Mouse (Mus musculus) forebrain, embryonic 10.5 days (tissue): ENCODE measurements around the gene Ltc4s. TPM values are rescaled to one million over a fixed set of nuclear protein-coding genes. Genes with fewer than 3 reads are reported as not detected.

Experiments used
- DNase-seq: peaks from one replicate; pipeline ENCODE4 v3.0.0-alpha.2; 2017; ENCODE audit warnings: low spot score; ENCODE audit errors: extremely low spot score
- H3K27ac ChIP-seq: fragments of 300-500 bp; sonication (generic); 2 replicates; pipeline ENCODE4 v1.5.1; 2016; ENCODE audit warnings: mild to moderate bottlenecking
- H3K27me3 ChIP-seq: fragments of 300-500 bp; sonication (generic); 2 replicates; pipeline ENCODE4 v1.6.1; 2016; ENCODE audit warnings: mild to moderate bottlenecking; ENCODE audit not compliant: poor library complexity, severe bottlenecking
- H3K36me3 ChIP-seq: fragments of 300-500 bp; sonication (generic); replicated peaks from 2 replicates; pipeline ENCODE4 v1.6.1; 2016; ENCODE audit warnings: mild to moderate bottlenecking, moderate library complexity
- H3K4me1 ChIP-seq: fragments of 300-500 bp; sonication (generic); 2 replicates; pipeline ENCODE4 v1.6.1; 2016
- H3K4me3 ChIP-seq: fragments of 300-500 bp; sonication (generic); 2 replicates; pipeline ENCODE4 v1.5.1; 2016; ENCODE audit warnings: mild to moderate bottlenecking, moderate library complexity
- H3K9me3 ChIP-seq: fragments of 300-500 bp; sonication (generic); 2 replicates; pipeline ENCODE4 v1.6.1; 2016; ENCODE audit warnings: mild to moderate bottlenecking, moderate library complexity
- WGBS: fragments of 180-500 bp; shearing (Covaris S2); methylation state at CpG from one replicate; pipeline ENCODE4 v1.1.7; 2016; 5-methylcytosine and 5-hydroxymethylcytosine counted together
- microRNA-seq: library from miRNA; unstranded; fragments of <30 nt; microRNA quantifications from one replicate; pipeline ENCODE4, GENCODE M21; 2017
- polyA plus RNA-seq: library from polyadenylated mRNA; unstranded; fragments of >200 nt; fragmentation: Nextera tagmentation; extraction: Ambion mirVana; gene quantifications from 2 replicates; pipeline ENCODE4 v1.2.1, GENCODE M21; 2016

The Ltc4s gene
- polyA plus RNA-seq, 1 experiment from 2014 or later, result 1.1 TPM

DNA sequence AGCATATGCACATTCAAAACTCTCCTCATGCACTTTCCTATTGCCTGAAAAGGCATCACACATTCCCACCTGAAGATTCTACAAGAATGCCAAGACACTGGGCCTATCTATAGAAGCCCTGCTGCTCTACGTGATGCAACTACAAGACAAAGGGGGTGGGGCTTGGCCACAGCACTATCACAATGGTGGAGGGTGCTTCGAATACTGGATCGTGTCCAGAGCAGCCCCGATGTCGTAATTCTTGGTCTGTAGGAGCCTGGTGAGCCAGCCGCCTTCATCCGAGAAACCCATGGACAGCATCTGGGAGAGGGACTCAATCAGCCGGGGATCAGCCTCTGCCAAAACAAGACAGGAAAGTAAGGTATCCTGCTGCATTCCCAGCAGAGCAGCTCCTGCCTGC lies 37.8 kb downstream of the Ltc4s start:
- DNase-seq, result no peak
- Histone ChIP-seq H3K4me3 (no peak overlapping the region), H3K36me3 (peaks cover 97% of the 10 kb centered on the region), H3K27me3 (no peaks in the 10 kb centered on the region), H3K4me1 (no peaks in the 10 kb centered on the region), H3K27ac (no peak overlapping the region), H3K9me3 (no peaks in the 10 kb centered on the region)
- 94% methylated on average over 8 of the region's 8 CpGs for WGBS

DNA sequence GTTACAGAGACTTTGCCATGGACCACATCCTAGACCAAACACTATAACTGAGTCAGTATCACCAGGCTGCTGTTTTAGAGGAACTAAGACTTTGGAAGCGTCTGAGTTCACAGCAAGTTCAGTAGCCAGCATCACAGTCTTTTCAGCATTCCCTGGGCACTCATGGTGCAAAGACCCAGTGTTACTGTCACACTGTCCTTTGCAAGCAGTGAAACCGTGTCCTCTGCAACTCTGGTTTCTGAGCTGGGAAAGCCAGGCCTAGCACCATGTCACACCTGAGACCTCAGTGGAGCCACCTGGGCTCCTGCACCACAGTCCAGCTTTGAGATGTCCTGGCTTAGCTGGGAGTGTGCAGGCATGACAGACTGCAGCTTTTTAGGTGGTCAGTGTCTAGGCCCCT lies 39.5 kb downstream of the Ltc4s start:
- Histone ChIP-seq H3K36me3 (peaks cover 88% of the 10 kb centered on the region), H3K4me3 (no peak overlapping the region), H3K9me3 (no peaks in the 10 kb centered on the region), H3K27me3 (no peaks in the 10 kb centered on the region), H3K27ac (no peak overlapping the region), H3K4me1 (no peaks in the 10 kb centered on the region)
- no peak for DNase-seq
- WGBS, result 95% methylated on average over 2 of the region's 2 CpGs

DNA sequence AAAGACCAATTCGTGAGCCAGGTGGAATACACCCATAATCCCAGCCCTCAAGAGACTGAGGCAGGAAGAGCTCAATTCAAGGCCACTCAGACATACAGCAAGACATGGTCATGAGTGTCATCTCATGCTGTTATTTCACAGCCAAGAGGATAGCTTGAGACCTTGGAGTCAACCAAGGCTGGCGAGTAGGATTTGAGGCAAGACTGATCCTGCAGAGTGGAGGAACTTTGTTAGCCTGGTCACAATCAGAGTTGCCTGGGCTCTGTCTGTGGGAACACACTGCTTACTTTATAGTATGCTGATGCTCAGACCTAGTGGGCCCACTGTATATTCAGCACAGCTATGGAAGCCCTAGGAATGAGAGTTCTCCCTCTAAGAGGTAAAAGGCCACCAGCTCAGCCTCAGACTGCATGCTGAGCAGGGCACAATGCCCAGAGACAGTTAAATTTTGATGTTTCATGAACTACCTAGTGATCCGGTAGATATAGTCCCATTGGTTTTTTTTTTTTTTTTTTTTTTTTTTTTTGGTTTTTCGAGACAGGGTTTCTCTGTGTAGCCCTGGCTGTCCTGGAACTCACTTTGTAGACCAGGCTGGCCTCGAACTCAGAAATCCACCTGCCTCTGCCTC lies 40.1 kb downstream of the Ltc4s start:
- H3K27me3 ChIP-seq, result no peaks in the 10 kb centered on the region
- no peak for DNase-seq
- no peaks in the 10 kb centered on the region for H3K9me3 ChIP-seq

DNA sequence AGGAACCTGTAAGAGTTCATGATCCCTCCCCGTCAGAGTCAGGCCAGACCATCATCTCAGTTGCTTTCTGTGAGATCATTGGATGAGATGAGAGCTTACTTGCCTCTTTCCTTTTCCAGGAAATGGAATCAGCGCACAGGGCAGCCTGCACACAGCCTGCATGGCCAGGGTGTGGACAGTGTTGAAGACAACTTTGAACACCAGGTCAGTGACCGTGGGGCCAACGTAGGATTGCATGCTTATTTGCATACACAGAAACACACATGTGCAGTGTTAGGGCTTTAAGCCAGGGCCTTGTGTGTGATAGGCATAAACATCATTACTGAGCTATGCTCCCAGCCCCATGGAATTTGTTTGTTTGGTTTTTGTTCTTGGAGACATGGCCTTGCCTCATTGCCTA lies 40.9 kb downstream of the Ltc4s start:
- DNase-seq, result no peak
- 93% methylated on average over 4 of the region's 4 CpGs for WGBS
- H3K36me3 ChIP-seq, result peaks cover 75% of the 10 kb centered on the region
- H3K4me3 ChIP-seq, result no peak overlapping the region
- no peaks in the 10 kb centered on the region for H3K9me3 ChIP-seq
- H3K4me1 ChIP-seq, result no peaks in the 10 kb centered on the region
- H3K27me3 ChIP-seq, result no peaks in the 10 kb centered on the region
- H3K27ac ChIP-seq, result no peak overlapping the region

More for the DNA sequence above, 40.1 kb downstream of the Ltc4s start:
- WGBS, result 71% methylated on average over 5 of the region's 5 CpGs
- H3K27ac ChIP-seq, result no peak overlapping the region
- peaks cover 83% of the 10 kb centered on the region for H3K36me3 ChIP-seq
- H3K4me1 ChIP-seq, result no peaks in the 10 kb centered on the region
- no peak overlapping the region for H3K4me3 ChIP-seq

DNA sequence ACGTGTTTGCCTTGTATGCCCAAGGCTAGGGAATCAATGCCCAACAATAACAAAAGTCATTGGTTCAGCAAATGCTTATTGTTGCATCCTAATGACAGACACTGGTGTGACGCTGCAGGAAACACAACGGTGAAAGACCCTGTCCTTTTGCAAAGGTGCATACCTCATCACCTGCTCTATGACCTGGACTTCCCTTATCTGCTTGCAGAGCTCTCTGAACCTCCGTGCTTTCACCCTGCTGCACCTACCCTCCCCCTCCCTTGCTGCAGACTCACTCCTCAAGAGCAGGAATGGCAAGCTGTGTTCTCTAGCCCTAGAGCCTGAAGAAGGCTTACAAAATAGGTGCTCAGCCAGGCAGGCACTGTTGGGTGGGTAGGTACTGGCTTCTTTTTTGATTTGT lies 43.6 kb downstream of the Ltc4s start:
- Histone ChIP-seq H3K27me3 (no peaks in the 10 kb centered on the region), H3K27ac (no peak overlapping the region), H3K4me1 (no peaks in the 10 kb centered on the region), H3K4me3 (no peak overlapping the region), H3K36me3 (peaks cover 48% of the 10 kb centered on the region), H3K9me3 (no peaks in the 10 kb centered on the region)
- DNase-seq, result no peak
- WGBS, result 87% methylated on average over 4 of the region's 4 CpGs

DNA sequence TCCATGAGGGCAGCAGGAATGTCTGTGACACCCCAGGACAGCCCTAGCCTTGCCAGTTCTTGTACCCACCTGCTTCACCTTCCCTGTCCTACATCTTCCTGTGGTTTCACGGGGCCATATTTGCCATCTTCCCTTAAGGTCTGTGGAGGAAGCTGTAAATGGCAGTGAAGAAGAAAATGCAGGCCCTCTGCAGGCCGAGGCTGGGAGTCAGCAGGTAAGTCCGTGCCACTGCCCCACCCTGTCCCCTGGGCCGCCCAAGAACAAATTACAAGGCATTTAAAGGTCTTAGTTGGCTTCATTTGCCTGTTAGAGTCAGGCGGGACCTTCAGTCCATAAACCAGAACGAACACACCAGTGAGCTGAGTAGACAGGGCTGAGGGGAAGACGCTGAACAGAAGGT lies 44.3 kb downstream of the Ltc4s start:
- Histone ChIP-seq H3K4me3 (no peak overlapping the region), H3K27me3 (no peaks in the 10 kb centered on the region), H3K4me1 (no peaks in the 10 kb centered on the region), H3K27ac (no peak overlapping the region), H3K9me3 (no peaks in the 10 kb centered on the region), H3K36me3 (peaks cover 41% of the 10 kb centered on the region)
- no peak for DNase-seq
- WGBS, result 83% methylated on average over 7 of the region's 7 CpGs

DNA sequence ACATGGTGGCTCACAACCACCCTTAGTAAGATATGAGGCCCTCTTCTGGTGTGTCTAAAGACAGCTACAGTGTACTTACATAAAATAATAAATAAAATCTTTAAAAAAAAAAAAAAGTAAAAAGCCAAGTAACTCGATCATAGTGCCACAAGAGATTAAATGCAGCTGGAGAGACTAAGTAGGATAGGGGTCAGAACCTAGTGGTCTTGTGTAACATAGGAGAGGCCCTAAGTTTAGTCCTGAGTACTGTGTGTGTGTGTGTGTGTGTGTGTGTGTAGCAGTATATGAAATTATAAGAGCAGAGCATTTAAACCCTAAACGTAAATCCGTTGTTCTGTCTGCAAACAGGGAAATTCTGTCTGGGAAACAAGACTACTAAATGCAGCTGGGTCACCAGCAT lies 46.1 kb downstream of the Ltc4s start:
- H3K4me1 ChIP-seq, result no peaks in the 10 kb centered on the region
- H3K27ac ChIP-seq, result no peak overlapping the region
- H3K36me3 ChIP-seq, result peaks cover 34% of the 10 kb centered on the region
- no peaks in the 10 kb centered on the region for H3K9me3 ChIP-seq
- WGBS, result 97% methylated on average over 3 of the region's 3 CpGs
- DNase-seq, result no peak
- H3K4me3 ChIP-seq, result no peak overlapping the region
- no peaks in the 10 kb centered on the region for H3K27me3 ChIP-seq

DNA sequence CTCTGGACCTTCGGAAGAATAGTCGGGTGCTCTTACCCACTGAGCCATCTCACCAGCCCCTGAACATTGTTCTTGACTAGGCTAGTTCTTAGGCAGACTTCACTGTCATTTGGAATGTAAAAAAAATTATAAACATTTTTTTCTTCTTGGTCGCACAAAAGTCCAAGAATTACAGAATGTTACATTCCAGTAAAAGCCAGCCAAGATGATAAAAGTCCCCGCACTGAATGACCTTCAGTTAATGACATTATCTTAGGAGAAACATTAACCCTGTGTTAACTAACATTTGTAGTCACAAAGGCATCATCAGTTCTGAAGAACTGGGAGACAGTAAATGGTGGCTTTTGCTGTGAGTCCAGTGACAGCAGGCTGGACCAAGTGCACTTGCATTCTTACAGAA lies 48.1 kb downstream of the Ltc4s start:
- H3K27me3 ChIP-seq, result no peaks in the 10 kb centered on the region
- H3K27ac ChIP-seq, result no peak overlapping the region
- H3K36me3 ChIP-seq, result peaks cover 20% of the 10 kb centered on the region; the same call in 1 of the 2 replicates
- H3K4me3 ChIP-seq, result no peak overlapping the region
- DNase-seq, result no peak
- 93% methylated on average over 4 of the region's 4 CpGs for WGBS
- H3K9me3 ChIP-seq, result no peaks in the 10 kb centered on the region
- no peaks in the 10 kb centered on the region for H3K4me1 ChIP-seq

DNA sequence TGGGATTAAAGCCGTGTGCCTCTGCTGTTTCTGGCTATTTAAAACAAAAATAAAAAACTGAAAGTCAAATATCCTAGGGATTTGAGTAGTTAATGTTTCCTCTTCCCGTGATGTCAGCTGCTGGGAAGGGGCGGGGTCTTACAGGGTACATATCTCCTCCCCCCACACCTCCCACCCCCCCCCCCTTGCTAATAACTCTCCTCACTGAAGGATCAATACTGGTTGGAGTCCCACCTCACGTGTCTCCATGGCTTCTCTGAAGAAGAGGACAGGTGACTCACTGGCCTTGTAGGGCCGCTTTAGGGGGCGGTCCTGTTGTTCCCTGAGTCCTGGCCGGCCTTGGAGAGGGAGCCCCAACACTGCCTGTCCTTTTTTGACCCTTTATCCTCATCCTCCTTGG lies 49.7 kb downstream of the Ltc4s start:
- no peaks in the 10 kb centered on the region for H3K27me3 ChIP-seq
- no peaks in the 10 kb centered on the region for H3K9me3 ChIP-seq
- H3K4me1 ChIP-seq, result no peaks in the 10 kb centered on the region
- no peak overlapping the region for H3K4me3 ChIP-seq
- no peak for DNase-seq
- no peak overlapping the region for H3K27ac ChIP-seq
- 79% methylated on average over 7 of the region's 7 CpGs for WGBS
- H3K36me3 ChIP-seq, result peaks cover 14% of the 10 kb centered on the region

Small RNA genes lying within 50 kb of the gene (microRNA-seq; reads per million reads assigned to microRNA genes)
- not detected for gene Mir6919

Other genes with a start within 250 kb of the Ltc4s start
- 55.9 and 59.8 TPM in 2 replicates for gene Rnf130, start 213.3 kb downstream of the Ltc4s start, polyA plus RNA-seq
- 32.5 TPM in 2 replicates for gene Tbc1d9b, start 107.2 kb downstream of the Ltc4s start, polyA plus RNA-seq
- gene Mrnip, start 64.2 kb downstream of the Ltc4s start, polyA plus RNA-seq, result 22.8 and 25.9 TPM in 2 replicates
- 117 and 122 TPM in 2 replicates for gene Sqstm1, start 27.8 kb downstream of the Ltc4s start, polyA plus RNA-seq
- gene Mgat4b, start 27.7 kb downstream of the Ltc4s start, polyA plus RNA-seq, result 10.8 and 13.2 TPM in 2 replicates
- 5.4 and 5.8 TPM in 2 replicates for gene Maml1, start 53.7 kb upstream of the Ltc4s start, polyA plus RNA-seq
- 334 and 352 TPM in 2 replicates for gene Canx, start 87.1 kb upstream of the Ltc4s start, polyA plus RNA-seq
- gene Cby3, start 115.8 kb upstream of the Ltc4s start, polyA plus RNA-seq, result 0.23 and 0.57 TPM in 2 replicates
- 634 and 666 TPM in 2 replicates for gene Hnrnph1, start 138.4 kb upstream of the Ltc4s start, polyA plus RNA-seq
- 23.1 and 24.0 TPM in 2 replicates for gene Rufy1, start 192.5 kb upstream of the Ltc4s start, polyA plus RNA-seq